Mouse (Mus musculus): ENCODE measurements around the gene Kcnma1. TPM values are rescaled to one million over a fixed set of nuclear protein-coding genes. Genes with fewer than 3 reads are reported as not detected.

Gene Kcnma1
- total and polyA plus RNA-seq, 2 experiments, result 0.18 TPM; not detected in 1

DNA sequence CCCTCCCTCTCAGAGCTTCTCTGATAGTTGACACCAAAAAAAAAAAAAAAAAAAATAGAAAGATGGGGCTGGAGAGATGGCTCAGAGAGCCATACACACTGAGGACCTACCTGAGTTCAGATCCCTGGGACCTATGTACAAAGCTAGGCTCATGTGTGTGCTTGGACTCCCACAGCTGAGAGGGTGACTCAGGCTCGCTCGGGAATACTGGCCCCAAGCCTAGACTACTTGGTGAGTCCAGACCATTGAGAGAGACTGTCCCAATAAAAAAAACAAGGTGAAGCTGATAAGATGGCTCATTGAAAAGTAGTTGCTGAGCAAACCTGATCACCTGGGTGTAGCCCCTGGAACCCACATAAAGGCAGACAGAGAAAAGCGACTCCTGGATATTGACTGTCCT, 18.5 kb downstream of the Kcnma1 start:
- DNase-seq (ENCODE audit: extremely low read depth, low read depth, low spot score), result no peak
- H3K9ac ChIP-seq (ENCODE audit: low read depth, low read length), result no peak overlapping the region
- H3K4me3 ChIP-seq (ENCODE audit: insufficient read depth, low read depth, low read length), result no peak overlapping the region
- no peaks in the 10 kb centered on the region for H3K4me1 ChIP-seq (ENCODE audit: control insufficient read depth, insufficient read depth, low read length)
- H3K27ac ChIP-seq (replicated peaks; ENCODE audit: insufficient read depth, low read depth, low read length), result no peak overlapping the region
- no peaks in the 10 kb centered on the region for H3K79me2 ChIP-seq (ENCODE audit: control insufficient read depth, insufficient read depth, low read length)
- no peaks in the 10 kb centered on the region for H3K27me3 ChIP-seq (ENCODE audit: control insufficient read depth, insufficient read depth, low read length)
- TF ChIP-seq POLR2A (IDR thresholded peaks at IDR 0.05; ENCODE audit: extremely low read depth, insufficient read depth, low read length), result no peak
- TF ChIP-seq CTCF (IDR thresholded peaks at IDR 0.05; ENCODE audit: low read depth, low read length), result no peak
- WGBS, result 80% methylated on average over 3 of the region's 3 CpGs
- H3K36me3 ChIP-seq (ENCODE audit: control insufficient read depth, insufficient read depth, low read length), result no peaks in the 10 kb centered on the region

- H3K27me3 ChIP-seq (ENCODE audit: control insufficient read depth, insufficient read depth, low read length), result no peaks in the 10 kb centered on the region
- H3K36me3 ChIP-seq (ENCODE audit: control insufficient read depth, insufficient read depth, low read length), result no peaks in the 10 kb centered on the region
- no peak overlapping the region for H3K27ac ChIP-seq (replicated peaks; ENCODE audit: insufficient read depth, low read depth, low read length)
- H3K9ac ChIP-seq (ENCODE audit: low read depth, low read length), result no peak overlapping the region
- TF ChIP-seq POLR2A (IDR thresholded peaks at IDR 0.05; ENCODE audit: extremely low read depth, insufficient read depth, low read length) (no peak), CTCF (IDR thresholded peaks at IDR 0.05; ENCODE audit: low read depth, low read length) (no peak)
- no peaks in the 10 kb centered on the region for H3K79me2 ChIP-seq (ENCODE audit: control insufficient read depth, insufficient read depth, low read length)
- DNase-seq (ENCODE audit: extremely low read depth, low read depth, low spot score), result no peak
- H3K4me3 ChIP-seq (ENCODE audit: insufficient read depth, low read depth, low read length), result no peak overlapping the region
- 80% methylated on average over 7 of the region's 7 CpGs for WGBS
- no peaks in the 10 kb centered on the region for H3K4me1 ChIP-seq (ENCODE audit: control insufficient read depth, insufficient read depth, low read length)
These were observed 23.4 kb downstream of the Kcnma1 start for GRCm38 (mm10) chr14:23990871-23991270.

DNA sequence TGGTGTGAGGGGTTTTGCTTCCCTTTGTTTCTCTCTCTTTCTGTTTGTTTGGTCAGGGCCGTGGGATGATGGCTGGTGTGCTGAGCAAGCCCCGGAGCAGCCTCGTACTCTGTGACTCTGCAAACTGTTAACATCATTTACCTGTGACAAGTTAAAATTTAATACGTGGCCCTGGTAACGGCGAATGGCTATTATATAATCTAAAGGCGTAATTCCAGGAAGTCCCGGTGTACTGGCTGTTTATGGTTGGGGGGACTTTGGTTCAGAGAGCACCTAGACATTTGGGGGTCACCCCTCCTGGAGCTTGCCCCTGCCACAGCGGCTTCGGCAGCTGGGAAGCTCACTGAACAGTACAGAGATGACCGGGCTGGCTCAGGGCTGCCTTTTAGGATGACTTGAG, 24.6 kb downstream of the Kcnma1 start:
- no peak for TF ChIP-seq POLR2A (IDR thresholded peaks at IDR 0.05; ENCODE audit: extremely low read depth, insufficient read depth, low read length)
- no peak for TF ChIP-seq CTCF (IDR thresholded peaks at IDR 0.05; ENCODE audit: low read depth, low read length)
- Histone ChIP-seq H3K27ac (replicated peaks; ENCODE audit: insufficient read depth, low read depth, low read length) (no peak overlapping the region), H3K4me1 (ENCODE audit: control insufficient read depth, insufficient read depth, low read length) (no peaks in the 10 kb centered on the region), H3K4me3 (ENCODE audit: insufficient read depth, low read depth, low read length) (no peak overlapping the region), H3K79me2 (ENCODE audit: control insufficient read depth, insufficient read depth, low read length) (no peaks in the 10 kb centered on the region), H3K9ac (ENCODE audit: low read depth, low read length) (no peak overlapping the region), H3K36me3 (ENCODE audit: control insufficient read depth, insufficient read depth, low read length) (no peaks in the 10 kb centered on the region), H3K27me3 (ENCODE audit: control insufficient read depth, insufficient read depth, low read length) (no peaks in the 10 kb centered on the region)
- WGBS, result 60% methylated on average over 11 of the region's 11 CpGs
- DNase-seq (ENCODE audit: extremely low read depth, low read depth, low spot score), result no peak

GRCm38 (mm10) chr14:23982205-23982604, 32.1 kb downstream of the Kcnma1 start:
- Histone ChIP-seq H3K9ac (ENCODE audit: low read depth, low read length) (no peak overlapping the region), H3K27me3 (ENCODE audit: control insufficient read depth, insufficient read depth, low read length) (no peaks in the 10 kb centered on the region)

DNA sequence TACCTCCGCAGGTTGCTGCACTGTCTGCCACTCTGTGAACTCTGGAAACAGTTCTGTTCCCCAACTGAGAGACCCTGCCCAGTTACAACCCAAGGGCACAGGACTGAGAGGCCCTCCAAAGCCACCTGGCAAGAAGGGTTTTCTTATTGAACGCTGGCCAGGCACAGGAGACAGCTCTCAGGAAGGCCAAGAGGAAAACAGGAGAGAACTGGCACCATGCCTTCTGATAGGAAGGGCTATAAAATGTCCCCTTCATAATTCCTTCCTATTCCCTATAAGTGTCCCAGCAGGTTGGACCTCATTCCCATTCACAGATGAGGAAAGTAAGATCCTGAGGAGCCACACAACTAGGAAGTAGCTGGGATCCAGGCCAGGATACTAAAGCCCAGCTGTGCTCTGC, 39.6 kb downstream of the Kcnma1 start:
- TF ChIP-seq CTCF (IDR thresholded peaks at IDR 0.05; ENCODE audit: low read depth, low read length) (no peak), POLR2A (IDR thresholded peaks at IDR 0.05; ENCODE audit: extremely low read depth, insufficient read depth, low read length) (no peak)
- no peak for DNase-seq (ENCODE audit: extremely low read depth, low read depth, low spot score)
- Histone ChIP-seq H3K4me1 (ENCODE audit: control insufficient read depth, insufficient read depth, low read length) (no peaks in the 10 kb centered on the region), H3K4me3 (ENCODE audit: insufficient read depth, low read depth, low read length) (no peak overlapping the region), H3K9ac (ENCODE audit: low read depth, low read length) (no peak overlapping the region), H3K79me2 (ENCODE audit: control insufficient read depth, insufficient read depth, low read length) (no peaks in the 10 kb centered on the region), H3K36me3 (ENCODE audit: control insufficient read depth, insufficient read depth, low read length) (no peaks in the 10 kb centered on the region), H3K27me3 (ENCODE audit: control insufficient read depth, insufficient read depth, low read length) (no peaks in the 10 kb centered on the region), H3K27ac (replicated peaks; ENCODE audit: insufficient read depth, low read depth, low read length) (no peak overlapping the region)
- 84% methylated on average over 2 of the region's 2 CpGs for WGBS

More at GRCm38 (mm10) chr14:23982205-23982604, 32.1 kb downstream of the Kcnma1 start:
- Histone ChIP-seq H3K27ac (replicated peaks; ENCODE audit: insufficient read depth, low read depth, low read length) (no peak overlapping the region), H3K36me3 (ENCODE audit: control insufficient read depth, insufficient read depth, low read length) (no peaks in the 10 kb centered on the region), H3K4me3 (ENCODE audit: insufficient read depth, low read depth, low read length) (no peak overlapping the region), H3K79me2 (ENCODE audit: control insufficient read depth, insufficient read depth, low read length) (no peaks in the 10 kb centered on the region), H3K4me1 (ENCODE audit: control insufficient read depth, insufficient read depth, low read length) (no peaks in the 10 kb centered on the region)
- no peak for TF ChIP-seq POLR2A (IDR thresholded peaks at IDR 0.05; ENCODE audit: extremely low read depth, insufficient read depth, low read length)
- no peak for TF ChIP-seq CTCF (IDR thresholded peaks at IDR 0.05; ENCODE audit: low read depth, low read length)
- 69% methylated on average over 8 of the region's 8 CpGs for WGBS
- DNase-seq (ENCODE audit: extremely low read depth, low read depth, low spot score), result no peak

DNA sequence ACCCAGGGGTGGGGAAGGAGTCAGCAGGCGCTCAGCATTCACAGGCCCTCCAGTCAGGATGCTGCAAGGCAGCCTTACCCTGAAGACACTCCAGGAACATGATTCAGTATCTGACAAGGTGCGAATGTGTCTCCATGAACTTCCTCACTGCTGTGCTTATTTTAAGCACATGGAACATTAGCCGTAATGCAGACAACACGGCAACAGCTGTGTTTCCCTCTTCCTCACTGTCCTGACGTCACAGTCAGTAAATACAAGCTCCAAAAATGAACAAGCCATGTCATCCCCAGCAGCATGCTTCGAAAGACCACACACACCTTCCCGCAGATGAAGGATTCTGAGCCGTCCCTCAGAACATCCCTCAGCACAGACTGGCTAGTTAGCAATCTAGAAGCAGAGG, 47.8 kb downstream of the Kcnma1 start:
- Histone ChIP-seq H3K36me3 (ENCODE audit: control insufficient read depth, insufficient read depth, low read length) (no peaks in the 10 kb centered on the region), H3K4me3 (ENCODE audit: insufficient read depth, low read depth, low read length) (no peak overlapping the region), H3K79me2 (ENCODE audit: control insufficient read depth, insufficient read depth, low read length) (no peaks in the 10 kb centered on the region), H3K9ac (ENCODE audit: low read depth, low read length) (no peak overlapping the region), H3K27me3 (ENCODE audit: control insufficient read depth, insufficient read depth, low read length) (no peaks in the 10 kb centered on the region), H3K4me1 (ENCODE audit: control insufficient read depth, insufficient read depth, low read length) (no peaks in the 10 kb centered on the region), H3K27ac (replicated peaks; ENCODE audit: insufficient read depth, low read depth, low read length) (no peak overlapping the region)
- no peak for TF ChIP-seq CTCF (IDR thresholded peaks at IDR 0.05; ENCODE audit: low read depth, low read length)
- no peak for TF ChIP-seq POLR2A (IDR thresholded peaks at IDR 0.05; ENCODE audit: extremely low read depth, insufficient read depth, low read length)
- DNase-seq (ENCODE audit: extremely low read depth, low read depth, low spot score), result no peak
- 76% methylated on average over 8 of the region's 8 CpGs for WGBS

All from liver, adult 2 months (tissue).